In the genomic region with DNA sequence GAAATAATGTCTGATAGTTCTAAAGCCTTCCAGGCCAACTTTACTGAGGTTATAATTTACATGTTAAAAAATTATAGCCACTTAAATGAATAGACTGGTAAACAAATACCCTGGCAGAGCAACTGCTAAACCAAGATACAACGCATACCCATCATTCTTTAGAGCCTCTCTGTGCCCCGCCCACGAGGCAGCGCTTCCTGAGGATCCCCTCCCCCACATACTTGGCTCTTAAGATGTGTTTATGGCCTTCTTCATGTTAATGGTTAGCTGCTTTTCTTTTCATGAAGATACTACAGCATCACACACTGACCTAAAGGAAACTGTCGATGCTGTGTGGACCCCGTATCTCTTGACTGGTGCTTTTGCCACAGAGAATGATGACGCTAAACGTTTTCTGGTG, we compare ENCODE assay signal across 13 mouse cellular contexts.
"Had no signal": no experiment of that assay in that cellular context is flagged by ENCODE, and none has a peak within 500 bp of the region (broad histone marks: within the 10 kb centered on the region; RNA-seq: fewer than 3 reads in every experiment).

No protein-coding gene starts in this region.

- H3K9ac ChIP-seq: intestine, embryonic 15.5 days; limb, embryonic 13.5 days; liver, embryonic 14.5 days; neural tube, embryonic 15.5 days had no signal

- H3K27ac ChIP-seq: intestine, embryonic 15.5 days; layer of hippocampus, adult 2 months; limb, embryonic 13.5 days; liver, embryonic 14.5 days; midbrain, embryonic 10.5 days; neural tube, embryonic 15.5 days had no signal

- H3K4me2 ChIP-seq: intestine, embryonic 15.5 days; limb, embryonic 13.5 days; neural tube, embryonic 15.5 days had no signal

- H3K27me3 ChIP-seq: intestine, embryonic 15.5 days; limb, embryonic 13.5 days; neural tube, embryonic 15.5 days had no signal

- H3K4me3 ChIP-seq: intestine, embryonic 15.5 days; layer of hippocampus, adult 2 months; limb, embryonic 13.5 days; midbrain, embryonic 10.5 days; myocyte; neural tube, embryonic 15.5 days had no signal

- ATAC-seq: intestine, embryonic 15.5 days had no signal

- H3K36me3 ChIP-seq: intestine, embryonic 15.5 days; limb, embryonic 13.5 days; neural tube, embryonic 15.5 days had no signal

- DNase-seq: left cerebral cortex, postnatal 4 days; midbrain, embryonic 14.5 days; right cerebral cortex, postnatal 4 days; spleen, adult 18-20 months; thymus, adult 18-20 months; thymus, postnatal 25 days had no signal

- H3K9me3 ChIP-seq: intestine, embryonic 15.5 days; limb, embryonic 13.5 days; midbrain, embryonic 10.5 days; neural tube, embryonic 15.5 days had no signal
